Mouse (Mus musculus): ENCODE measurements around the gene Tbc1d4. TPM values are rescaled to one million over a fixed set of nuclear protein-coding genes. Genes with fewer than 3 reads are reported as not detected.

The Tbc1d4 gene
- total and polyA plus RNA-seq, 3 experiments = not detected

DNA sequence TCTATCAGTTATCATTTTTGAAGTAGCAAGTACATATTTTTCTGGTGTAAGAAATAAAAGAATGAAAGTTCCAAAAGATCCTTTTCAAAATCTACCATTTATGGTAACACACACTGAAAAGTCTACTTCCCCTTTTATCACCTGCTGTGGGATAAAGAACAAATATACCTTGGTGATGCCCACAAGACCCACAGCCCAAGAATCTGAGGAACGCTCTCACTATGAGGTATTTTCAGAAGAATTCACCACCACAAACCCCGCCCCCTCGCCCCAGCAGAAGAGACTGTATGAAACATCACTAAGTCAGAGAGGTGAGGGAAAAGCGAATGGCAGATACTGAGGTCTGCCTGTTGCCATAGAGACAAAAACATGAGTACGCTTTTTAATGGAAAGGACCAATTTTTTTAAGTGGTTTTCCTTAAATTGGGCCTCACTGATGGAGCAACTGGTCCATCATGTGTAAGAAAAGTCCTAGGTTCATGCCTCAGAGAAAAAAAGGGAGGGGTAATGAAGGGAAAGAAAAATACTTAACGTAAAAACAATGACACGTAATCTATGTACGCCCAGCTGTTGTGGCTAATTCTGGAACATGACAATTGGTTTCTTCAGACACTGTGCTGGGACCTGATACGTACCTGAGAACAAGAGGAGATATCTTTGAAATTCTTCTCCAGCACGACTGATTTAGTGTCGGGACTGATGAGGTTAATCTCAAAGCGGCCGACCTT is 104.4 kb downstream of the Tbc1d4 start:
- Histone ChIP-seq H3K9me3 (replicated peaks; ENCODE audit: insufficient read depth, low read length) (no peaks in the 10 kb centered on the region), H3K36me3 (ENCODE audit: control insufficient read depth in 1 of 2, insufficient read depth in 2 of 2, low read length in 2 of 2) (no peaks in the 10 kb centered on the region), H3K27me3 (ENCODE audit: control insufficient read depth in 1 of 2, insufficient read depth in 2 of 2, low read length in 2 of 2) (no peaks in the 10 kb centered on the region), H3K4me1 (ENCODE audit: control insufficient read depth in 1 of 2, insufficient read depth in 2 of 2, low read length in 2 of 2) (no peaks in the 10 kb centered on the region), H3K27ac (ENCODE audit: control insufficient read depth, low read depth, low read length) (no peak overlapping the region), H3K4me3 (ENCODE audit: control insufficient read depth in 1 of 2, insufficient read depth in 1 of 2, low read depth in 2 of 2, low read length in 2 of 2) (no peak overlapping the region), H3K79me2 (ENCODE audit: control insufficient read depth, insufficient read depth, low read length, poor library complexity) (no peaks in the 10 kb centered on the region), H3K9ac (ENCODE audit: control insufficient read depth, low read depth, low read length, poor library complexity, severe bottlenecking) (no peak overlapping the region)
- TF ChIP-seq RAD21 (IDR thresholded peaks at IDR 0.05; ENCODE audit: low read depth, low read length) (no peak), MXI1 (IDR thresholded peaks at IDR 0.05; ENCODE audit: low read depth, low read length) (no peak), HCFC1 (IDR thresholded peaks at IDR 0.05; ENCODE audit: low read depth, low read length) (no peak), ETS1 (IDR thresholded peaks at IDR 0.05; ENCODE audit: low read depth, low read length) (no peak)
- no peak for DNase-seq (ENCODE audit: low read depth, low spot score)

DNA sequence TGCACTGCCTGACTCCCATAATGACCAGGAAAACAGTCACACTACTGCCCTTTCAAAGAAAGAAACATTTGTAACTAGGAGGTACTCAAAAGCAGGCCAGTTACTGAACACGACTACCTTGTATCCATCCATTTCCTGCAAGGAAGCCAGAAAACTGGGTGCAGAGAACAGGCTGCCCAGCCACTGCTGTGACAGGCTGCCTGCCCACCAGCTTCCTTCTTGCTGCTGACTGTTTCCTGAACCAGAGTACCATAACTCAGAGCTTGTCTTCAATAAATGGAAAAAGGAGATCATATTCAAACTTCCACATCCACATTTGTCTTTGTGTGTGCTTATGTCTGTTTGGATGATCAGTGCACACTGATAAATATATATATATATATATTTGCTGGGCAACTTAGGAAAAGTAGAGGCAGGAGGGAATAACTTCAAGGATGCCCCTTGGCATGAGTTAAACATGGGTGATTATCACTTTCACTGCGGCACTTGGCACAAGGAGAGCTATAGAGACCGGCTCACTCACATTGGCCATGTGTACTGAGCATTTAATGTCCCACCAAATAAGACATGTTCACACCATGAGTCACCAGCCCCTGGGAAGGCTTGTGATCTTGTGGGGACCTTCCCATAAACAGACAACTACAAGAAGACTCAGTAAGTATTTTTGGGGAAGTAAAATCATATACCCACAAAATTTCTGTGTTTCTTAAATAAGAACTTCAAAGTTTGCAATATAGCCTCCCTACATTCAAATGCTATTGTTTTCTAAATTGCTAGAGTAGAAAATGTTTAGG is 105.6 kb downstream of the Tbc1d4 start:
- Histone ChIP-seq H3K4me3 (ENCODE audit: control insufficient read depth in 1 of 2, insufficient read depth in 1 of 2, low read depth in 2 of 2, low read length in 2 of 2) (no peak overlapping the region), H3K9ac (ENCODE audit: control insufficient read depth, low read depth, low read length, poor library complexity, severe bottlenecking) (no peak overlapping the region), H3K27me3 (ENCODE audit: control insufficient read depth in 1 of 2, insufficient read depth in 2 of 2, low read length in 2 of 2) (no peaks in the 10 kb centered on the region), H3K4me1 (ENCODE audit: control insufficient read depth in 1 of 2, insufficient read depth in 2 of 2, low read length in 2 of 2) (no peaks in the 10 kb centered on the region), H3K79me2 (ENCODE audit: control insufficient read depth, insufficient read depth, low read length, poor library complexity) (no peaks in the 10 kb centered on the region), H3K27ac (ENCODE audit: control insufficient read depth, low read depth, low read length) (no peak overlapping the region), H3K36me3 (ENCODE audit: control insufficient read depth in 1 of 2, insufficient read depth in 2 of 2, low read length in 2 of 2) (no peaks in the 10 kb centered on the region), H3K9me3 (replicated peaks; ENCODE audit: insufficient read depth, low read length) (no peaks in the 10 kb centered on the region)
- no peak for DNase-seq (ENCODE audit: low read depth, low spot score)
- TF ChIP-seq POLR2A (IDR thresholded peaks at IDR 0.05; ENCODE audit: control insufficient read depth in 1 of 2, insufficient read depth in 1 of 2, low read depth in 1 of 2, low read length in 2 of 2, poor library complexity in 1 of 2) (no peak), ELF1 (IDR thresholded peaks at IDR 0.05; ENCODE audit: low read depth, low read length) (no peak), USF1 (IDR thresholded peaks at IDR 0.05; ENCODE audit: low read depth, low read length) (no peak), SIN3A (IDR thresholded peaks at IDR 0.05; ENCODE audit: low read length) (no peak), ZC3H11A (IDR thresholded peaks at IDR 0.05; ENCODE audit: low read depth, low read length) (no peak), MAZ (IDR thresholded peaks at IDR 0.05; ENCODE audit: low read depth, low read length) (no peak), MEF2A (IDR thresholded peaks at IDR 0.05; ENCODE audit: extremely low read depth, insufficient replicate concordance, low read depth, low read length, poor library complexity, severe bottlenecking) (no peak), ZMIZ1 (IDR thresholded peaks at IDR 0.05; ENCODE audit: low read depth, low read length) (no peak)

DNA sequence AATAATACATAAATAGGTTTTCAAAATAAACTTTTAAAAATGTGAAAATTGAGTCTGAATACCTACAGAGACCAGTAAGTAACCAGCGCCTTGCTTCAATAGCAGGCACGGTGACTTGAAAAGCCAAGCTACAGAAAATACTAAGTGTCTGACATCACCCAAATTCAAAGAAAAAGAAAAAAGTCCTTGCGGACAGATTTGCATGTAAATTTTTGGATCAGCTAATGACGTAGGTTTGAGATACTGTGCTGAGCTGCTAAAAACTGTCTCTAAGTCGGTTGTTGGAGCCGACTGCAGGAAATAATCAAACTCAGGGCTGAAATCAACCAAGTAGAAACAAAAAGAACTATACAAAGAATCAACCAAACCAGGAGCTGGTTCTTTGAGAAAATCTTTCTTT is 107.1 kb downstream of the Tbc1d4 start:
- no peak for TF ChIP-seq ELF1 (IDR thresholded peaks at IDR 0.05; ENCODE audit: low read depth, low read length)
- no peak for TF ChIP-seq MAZ (IDR thresholded peaks at IDR 0.05; ENCODE audit: low read depth, low read length)
- TF ChIP-seq ZNF384 (IDR thresholded peaks at IDR 0.05; ENCODE audit: low read depth, low read length) = no peak
- no peak for TF ChIP-seq MYC (IDR thresholded peaks at IDR 0.05; ENCODE audit: low read depth, low read length)
- no peak for TF ChIP-seq UBTF (IDR thresholded peaks at IDR 0.05; ENCODE audit: borderline replicate concordance, insufficient read depth, low read depth, low read length)
- no peak for TF ChIP-seq POLR2A (IDR thresholded peaks at IDR 0.05; ENCODE audit: control insufficient read depth in 1 of 2, insufficient read depth in 1 of 2, low read depth in 1 of 2, low read length in 2 of 2, poor library complexity in 1 of 2)
- TF ChIP-seq ZMIZ1 (IDR thresholded peaks at IDR 0.05; ENCODE audit: low read depth, low read length) = no peak
- no peak overlapping the region for H3K27ac ChIP-seq (ENCODE audit: control insufficient read depth, low read depth, low read length)
- no peak for DNase-seq (ENCODE audit: low read depth, low spot score)
- H3K4me3 ChIP-seq (ENCODE audit: control insufficient read depth in 1 of 2, insufficient read depth in 1 of 2, low read depth in 2 of 2, low read length in 2 of 2) = no peak overlapping the region
- H3K4me1 ChIP-seq (ENCODE audit: control insufficient read depth in 1 of 2, insufficient read depth in 2 of 2, low read length in 2 of 2) = no peaks in the 10 kb centered on the region
- no peaks in the 10 kb centered on the region for H3K27me3 ChIP-seq (ENCODE audit: control insufficient read depth in 1 of 2, insufficient read depth in 2 of 2, low read length in 2 of 2)
- no peak overlapping the region for H3K9ac ChIP-seq (ENCODE audit: control insufficient read depth, low read depth, low read length, poor library complexity, severe bottlenecking)
- no peaks in the 10 kb centered on the region for H3K79me2 ChIP-seq (ENCODE audit: control insufficient read depth, insufficient read depth, low read length, poor library complexity)
- no peaks in the 10 kb centered on the region for H3K36me3 ChIP-seq (ENCODE audit: control insufficient read depth in 1 of 2, insufficient read depth in 2 of 2, low read length in 2 of 2)
- no peaks in the 10 kb centered on the region for H3K9me3 ChIP-seq (replicated peaks; ENCODE audit: insufficient read depth, low read length)

All from MEL (cell line).